Mouse (Mus musculus) kidney, adult 2 months (tissue): ENCODE measurements around the gene Catsperg1.
"Not testable (repeated sequence)": the region's sequence is repeated elsewhere in the genome, so short reads cannot be mapped to it uniquely, and the experiment has no call there.

Experiments used
- CTCF ChIP-seq: fragments of 200-500 bp; conservative IDR thresholded peaks from 2 replicates; pipeline ENCODE4 v1.5.1; 2011; ENCODE audit warnings: low read depth, mild to moderate bottlenecking, control low read depth, low read length, moderate library complexity, mixed read lengths; ENCODE audit not compliant: insufficient read depth, insufficient read length
- POLR2A ChIP-seq: fragments of 200-500 bp; IDR thresholded peaks from one replicate; pipeline ENCODE4 v1.6.1; 2011; ENCODE audit warnings: low read depth, low read length, control low read depth

DNA sequence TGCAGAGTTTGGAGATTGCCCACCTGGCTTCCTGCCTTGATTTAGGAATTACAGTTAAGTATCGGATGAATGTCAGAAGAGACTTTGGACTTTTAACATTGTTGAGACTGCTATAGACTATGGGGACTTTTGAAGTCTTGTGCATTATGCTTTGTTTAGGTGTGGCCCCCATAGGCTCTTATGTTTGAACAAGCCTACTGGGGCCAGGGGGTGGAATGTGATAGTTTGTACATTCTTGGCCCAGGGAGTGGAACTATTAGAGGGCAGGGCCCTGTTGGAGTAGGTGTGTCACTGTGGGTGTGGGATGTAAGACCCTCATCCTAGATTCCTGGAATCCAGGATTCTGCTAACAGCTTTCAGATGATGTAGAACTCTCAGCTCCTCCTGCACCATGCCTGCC lies 19.6 kb downstream of the Catsperg1 start:
- TF ChIP-seq POLR2A, CTCF: not testable (repeated sequence)
